Mouse (Mus musculus): ENCODE measurements at regions not wholly inside any gene's neighbourhood (a gene's known extent, or its start where the extent isn't known, plus 50 kb on each side); places are given as distances from the start of the nearest gene placed in this dataset.

GRCm38 (mm10) chr15:56005361-56005760 lies 1472.1 kb downstream of the Slc22a22 start:
- TF ChIP-seq CTCF (IDR thresholded peaks at IDR 0.05; ENCODE audit: low read depth) (no peak), EP300 (optimal IDR thresholded peaks at IDR 0.05) (no peak)

Measured in stomach, postnatal 0 days (tissue).